Mouse (Mus musculus): Measurements from ENCODE around the gene Hist1h3e.
"Not testable (repeated sequence)": the region's sequence is repeated elsewhere in the genome, so short reads cannot be mapped to it uniquely, and the experiment has no call there.

The Hist1h3e gene

GRCm38 (mm10) chr13:23582219-23583056 is 20.3 kb upstream of the Hist1h3e start:
- DNase-seq (ENCODE audit: low spot score): no peak

GRCm38 (mm10) chr13:23581408-23582218 is 19.4 kb upstream of the Hist1h3e start, which contains the start of gene Hist1h4d:
Gene Hist1h4d, plus strand, starts transcription at chr13:23581598.
- DNase-seq (ENCODE audit: low spot score): peak; percentile 98

- DNase-seq (ENCODE audit: low spot score): peak; percentile 1
Measured at GRCm38 (mm10) chr13:23577835-23578234, 15.7 kb upstream of the Hist1h3e start.

GRCm38 (mm10) chr13:23576906-23577639 is 14.9 kb upstream of the Hist1h3e start:
- peak; percentile 9 for DNase-seq (ENCODE audit: low spot score)

- peak; percentile 35 for DNase-seq (ENCODE audit: low spot score)
Measured at GRCm38 (mm10) chr13:23576351-23576881, 14.2 kb upstream of the Hist1h3e start.

GRCm38 (mm10) chr13:23575864-23576313 is 13.7 kb upstream of the Hist1h3e start:
- not testable (repeated sequence) for DNase-seq (ENCODE audit: low spot score)

- peak; percentile 90 for DNase-seq (ENCODE audit: low spot score)
Measured at GRCm38 (mm10) chr13:23575271-23575851, 13.2 kb upstream of the Hist1h3e start, which contains the start of gene Hist1h3d. Gene Hist1h3d, plus strand, starts transcription at chr13:23575763.

GRCm38 (mm10) chr13:23574546-23575170 is 12.5 kb upstream of the Hist1h3e start:
- DNase-seq (ENCODE audit: low spot score): peak; percentile 64

GRCm38 (mm10) chr13:23573898-23574524 is 11.8 kb upstream of the Hist1h3e start, which contains the start of the genes Hist1h2bf and Hist1h2ad:
Gene Hist1h2bf, minus strand, starts transcription at chr13:23574196.
Gene Hist1h2ad, plus strand, starts transcription at chr13:23574381.
- DNase-seq (ENCODE audit: low spot score): peak; percentile 98

GRCm38 (mm10) chr13:23573034-23573897 is 11.1 kb upstream of the Hist1h3e start:
- DNase-seq (ENCODE audit: low spot score): peak; percentile 22

GRCm38 (mm10) chr13:23572218-23573033 is 10.3 kb upstream of the Hist1h3e start:
- DNase-seq (ENCODE audit: low spot score): peak; percentile 24

GRCm38 (mm10) chr13:23571504-23572217 is 9.5 kb upstream of the Hist1h3e start:
- DNase-seq (ENCODE audit: low spot score): peak; percentile 60

GRCm38 (mm10) chr13:23571022-23571503 is 8.9 kb upstream of the Hist1h3e start, which contains the start of the genes Hist1h2ae and Hist1h2bg:
Gene Hist1h2ae, minus strand, starts transcription at chr13:23571220.
Gene Hist1h2bg, plus strand, starts transcription at chr13:23571396.
- peak; percentile 95 for DNase-seq (ENCODE audit: low spot score)

GRCm38 (mm10) chr13:23570261-23571021 is 8.3 kb upstream of the Hist1h3e start:
- DNase-seq (ENCODE audit: low spot score): peak; percentile 42

- DNase-seq (ENCODE audit: low spot score): no peak
Measured at GRCm38 (mm10) chr13:23564482-23564881, 2.3 kb upstream of the Hist1h3e start.

- peak; percentile 84 for DNase-seq (ENCODE audit: low spot score)
Measured at GRCm38 (mm10) chr13:23562699-23563462, 712 bp upstream of the Hist1h3e start.

All from retina, embryonic 14.5 days (tissue).